Mouse (Mus musculus): ENCODE measurements around the gene Dhrs4. TPM values are rescaled to one million over a fixed set of nuclear protein-coding genes. Genes with fewer than 3 reads are reported as not detected.

Gene Dhrs4
- polyA plus RNA-seq, 1 experiment from 2014 or later, result 177 TPM

DNA sequence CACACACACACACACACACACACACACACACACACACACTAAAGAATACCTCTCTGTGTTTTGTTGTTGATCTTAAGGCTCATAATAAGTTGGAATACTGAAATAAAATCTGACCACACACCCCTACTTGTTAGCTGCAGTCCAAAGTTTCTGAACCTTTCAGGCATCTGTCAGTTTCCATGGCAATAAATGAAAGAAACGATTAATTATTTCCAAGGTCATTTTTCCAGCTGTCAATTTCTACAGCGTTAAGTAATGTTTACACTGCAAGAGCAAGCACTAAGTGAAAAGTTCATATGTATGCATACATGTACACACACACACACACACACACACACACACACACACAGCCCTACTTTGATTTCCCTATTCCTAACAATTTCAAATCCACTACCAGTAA lies 20.9 kb upstream of the Dhrs4 start:
- ATAC-seq, result no peak
- Histone ChIP-seq H3K4me2 (ENCODE audit: low read depth, low read length) (no peak overlapping the region), H3K9ac (replicated peaks) (no peak overlapping the region), H3K4me3 (ENCODE audit: low read depth, low read length) (no peak overlapping the region), H3K27ac (ENCODE audit: low read depth) (no peak overlapping the region), H3K36me3 (replicated peaks; ENCODE audit: insufficient read depth, low read length) (no peaks in the 10 kb centered on the region), H3K4me1 (ENCODE audit: insufficient read depth) (no peaks in the 10 kb centered on the region), H3K9me3 (ENCODE audit: low read length) (no peaks in the 10 kb centered on the region), H3K27me3 (ENCODE audit: insufficient read depth, low read length) (no peaks in the 10 kb centered on the region)
- DNase-seq, result no peak
- TF ChIP-seq CTCF (IDR thresholded peaks at IDR 0.05; ENCODE audit: low read depth) (no peak), EP300 (IDR thresholded peaks at IDR 0.05; ENCODE audit: low read depth) (no peak)
- WGBS (ENCODE audit: insufficient replicate concordance), result 75% methylated on average over 2 of the region's 2 CpGs

DNA sequence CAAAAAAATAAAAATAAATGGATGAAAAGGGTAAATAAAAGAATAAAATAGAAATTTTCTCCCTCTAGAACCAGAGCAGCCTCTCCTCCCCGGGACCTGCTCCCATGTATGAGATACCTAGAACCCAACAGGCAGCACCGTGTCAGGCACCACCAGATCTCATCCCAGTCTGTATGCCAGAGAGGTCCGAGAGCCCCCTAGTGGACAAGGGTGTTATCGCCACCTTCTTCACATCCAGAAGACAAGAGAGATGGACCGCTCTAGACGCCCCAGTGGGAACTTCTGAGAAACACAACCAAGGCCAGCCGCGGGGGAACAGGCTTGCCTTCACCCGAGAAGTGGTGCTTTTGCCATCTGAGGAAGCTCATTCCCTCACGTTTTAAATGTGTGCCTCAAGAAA lies 20.3 kb upstream of the Dhrs4 start:
- Histone ChIP-seq H3K4me1 (ENCODE audit: insufficient read depth) (no peaks in the 10 kb centered on the region), H3K4me2 (ENCODE audit: low read depth, low read length) (no peak overlapping the region), H3K4me3 (ENCODE audit: low read depth, low read length) (no peak overlapping the region), H3K9me3 (ENCODE audit: low read length) (no peaks in the 10 kb centered on the region), H3K36me3 (replicated peaks; ENCODE audit: insufficient read depth, low read length) (no peaks in the 10 kb centered on the region), H3K27ac (ENCODE audit: low read depth) (no peak overlapping the region), H3K9ac (replicated peaks) (no peak overlapping the region), H3K27me3 (ENCODE audit: insufficient read depth, low read length) (no peaks in the 10 kb centered on the region)
- WGBS (ENCODE audit: insufficient replicate concordance), result 11% methylated on average over 10 of the region's 10 CpGs
- ATAC-seq, result no peak
- peak; percentile 86 for TF ChIP-seq CTCF (IDR thresholded peaks at IDR 0.05; ENCODE audit: low read depth)
- no peak for TF ChIP-seq EP300 (IDR thresholded peaks at IDR 0.05; ENCODE audit: low read depth)
- DNase-seq, result peak; percentile 79

DNA sequence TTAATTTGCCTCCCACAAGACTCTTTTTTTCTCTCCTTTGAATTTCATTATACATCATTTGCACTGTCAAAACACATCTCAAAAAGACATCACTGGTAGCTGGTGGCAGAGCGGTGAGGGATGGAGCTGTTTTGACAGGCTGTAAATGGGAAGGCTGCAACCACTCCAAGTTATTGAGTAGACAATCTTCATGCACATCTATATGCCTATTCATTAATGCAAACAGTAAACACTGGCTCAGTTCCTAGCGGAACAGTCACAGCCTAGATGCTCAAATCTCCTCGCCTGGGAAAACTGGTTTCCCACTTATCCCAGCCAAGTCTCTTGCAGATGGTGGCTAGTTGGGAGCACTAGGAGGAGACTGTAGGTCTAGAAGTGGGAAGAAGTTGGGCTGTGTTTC lies 19.8 kb upstream of the Dhrs4 start:
- no peak overlapping the region for H3K27ac ChIP-seq (ENCODE audit: low read depth)
- TF ChIP-seq EP300 (IDR thresholded peaks at IDR 0.05; ENCODE audit: low read depth), result no peak
- no peak for TF ChIP-seq CTCF (IDR thresholded peaks at IDR 0.05; ENCODE audit: low read depth)
- 78% methylated on average over 3 of the region's 3 CpGs for WGBS (ENCODE audit: insufficient replicate concordance)
- ATAC-seq, result no peak
- no peak for DNase-seq
- no peaks in the 10 kb centered on the region for H3K9me3 ChIP-seq (ENCODE audit: low read length)
- no peaks in the 10 kb centered on the region for H3K4me1 ChIP-seq (ENCODE audit: insufficient read depth)
- H3K27me3 ChIP-seq (ENCODE audit: insufficient read depth, low read length), result no peaks in the 10 kb centered on the region
- no peak overlapping the region for H3K4me3 ChIP-seq (ENCODE audit: low read depth, low read length)
- H3K9ac ChIP-seq (replicated peaks), result no peak overlapping the region
- H3K36me3 ChIP-seq (replicated peaks; ENCODE audit: insufficient read depth, low read length), result no peaks in the 10 kb centered on the region
- H3K4me2 ChIP-seq (ENCODE audit: low read depth, low read length), result no peak overlapping the region

DNA sequence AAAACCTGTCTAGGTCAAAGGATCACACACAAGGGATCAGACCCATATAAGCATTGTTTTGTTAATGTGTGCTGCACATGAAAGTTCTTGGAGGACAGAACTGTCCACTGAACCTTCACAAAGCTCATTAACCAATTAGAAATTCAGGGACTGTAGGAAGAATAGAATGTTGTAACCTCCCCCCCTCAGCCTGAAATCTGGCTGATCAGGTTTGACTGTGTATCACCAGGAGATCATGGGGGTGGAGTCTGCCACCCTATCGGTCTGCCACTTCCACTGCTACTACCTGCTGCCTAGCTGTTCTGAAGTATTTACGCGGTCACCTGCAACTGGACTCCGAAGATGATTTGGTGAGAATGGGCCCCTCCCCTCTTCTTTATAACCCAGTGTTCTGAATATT lies 18.8 kb upstream of the Dhrs4 start:
- DNase-seq, result no peak
- Histone ChIP-seq H3K4me1 (ENCODE audit: insufficient read depth) (no peaks in the 10 kb centered on the region), H3K4me3 (ENCODE audit: low read depth, low read length) (no peak overlapping the region), H3K36me3 (replicated peaks; ENCODE audit: insufficient read depth, low read length) (no peaks in the 10 kb centered on the region), H3K9ac (replicated peaks) (no peak overlapping the region), H3K4me2 (ENCODE audit: low read depth, low read length) (no peak overlapping the region), H3K27ac (ENCODE audit: low read depth) (no peak overlapping the region), H3K27me3 (ENCODE audit: insufficient read depth, low read length) (no peaks in the 10 kb centered on the region), H3K9me3 (ENCODE audit: low read length) (no peaks in the 10 kb centered on the region)
- TF ChIP-seq CTCF (IDR thresholded peaks at IDR 0.05; ENCODE audit: low read depth), result no peak
- no peak for TF ChIP-seq EP300 (IDR thresholded peaks at IDR 0.05; ENCODE audit: low read depth)
- 72% methylated on average over 4 of the region's 4 CpGs for whole genome bisulfite sequencing (ENCODE audit: insufficient replicate concordance)
- no peak for ATAC-seq

GRCm38 (mm10) chr14:55460297-55460696 lies 18.3 kb upstream of the Dhrs4 start:
- WGBS (ENCODE audit: insufficient replicate concordance), result 74% methylated on average over 10 of the region's 10 CpGs
- Histone ChIP-seq H3K9ac (replicated peaks) (no peak overlapping the region), H3K4me2 (ENCODE audit: low read depth, low read length) (no peak overlapping the region), H3K9me3 (ENCODE audit: low read length) (no peaks in the 10 kb centered on the region), H3K4me1 (ENCODE audit: insufficient read depth) (no peaks in the 10 kb centered on the region), H3K27me3 (ENCODE audit: insufficient read depth, low read length) (no peaks in the 10 kb centered on the region), H3K27ac (ENCODE audit: low read depth) (no peak overlapping the region), H3K36me3 (replicated peaks; ENCODE audit: insufficient read depth, low read length) (no peaks in the 10 kb centered on the region), H3K4me3 (ENCODE audit: low read depth, low read length) (no peak overlapping the region)
- no peak for ATAC-seq
- no peak for TF ChIP-seq CTCF (IDR thresholded peaks at IDR 0.05; ENCODE audit: low read depth)
- no peak for TF ChIP-seq EP300 (IDR thresholded peaks at IDR 0.05; ENCODE audit: low read depth)
- DNase-seq, result no peak

- TF ChIP-seq EP300 (IDR thresholded peaks at IDR 0.05; ENCODE audit: low read depth), result no peak
- no peak for TF ChIP-seq CTCF (IDR thresholded peaks at IDR 0.05; ENCODE audit: low read depth)
- no peaks in the 10 kb centered on the region for H3K9me3 ChIP-seq (ENCODE audit: low read length)
- WGBS (ENCODE audit: insufficient replicate concordance), result 45% methylated on average over 4 of the region's 4 CpGs
- no peaks in the 10 kb centered on the region for H3K27me3 ChIP-seq (ENCODE audit: insufficient read depth, low read length)
- no peak overlapping the region for H3K4me2 ChIP-seq (ENCODE audit: low read depth, low read length)
- DNase-seq (no peak), ATAC-seq (no peak)
- no peak overlapping the region for H3K4me3 ChIP-seq (ENCODE audit: low read depth, low read length)
- H3K36me3 ChIP-seq (replicated peaks; ENCODE audit: insufficient read depth, low read length), result no peaks in the 10 kb centered on the region
- H3K9ac ChIP-seq (replicated peaks), result no peak overlapping the region
- no peaks in the 10 kb centered on the region; the same call in 1 of the 2 replicates for H3K4me1 ChIP-seq (ENCODE audit: insufficient read depth)
- no peak overlapping the region for H3K27ac ChIP-seq (ENCODE audit: low read depth)
Observed at GRCm38 (mm10) chr14:55461757-55462156, 16.8 kb upstream of the Dhrs4 start.

DNA sequence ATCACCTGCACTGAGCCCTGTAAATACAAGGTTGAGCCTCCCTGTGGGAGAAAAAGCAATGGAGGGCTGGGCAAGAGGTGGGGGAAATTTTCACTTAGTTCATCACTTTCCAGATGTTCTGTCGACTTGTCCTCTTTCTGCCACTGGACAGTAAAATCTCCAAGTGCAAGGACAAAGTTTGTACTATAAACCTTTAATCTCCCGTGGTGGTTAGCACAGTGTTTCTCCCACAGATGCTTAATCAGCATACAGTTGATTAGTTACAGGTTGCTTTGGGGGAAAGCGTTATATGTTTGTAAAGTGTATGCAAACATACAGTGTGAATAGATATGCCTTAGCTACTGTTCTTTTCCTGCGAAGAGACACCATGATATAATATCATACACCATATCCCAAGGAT lies 12.1 kb upstream of the Dhrs4 start:
- Histone ChIP-seq H3K27me3 (ENCODE audit: insufficient read depth, low read length) (no peaks in the 10 kb centered on the region), H3K9me3 (ENCODE audit: low read length) (no peaks in the 10 kb centered on the region)

More for the DNA sequence above, 12.1 kb upstream of the Dhrs4 start:
- no peak overlapping the region for H3K4me3 ChIP-seq (ENCODE audit: low read depth, low read length)
- no peak for DNase-seq
- no peak for ATAC-seq
- no peaks in the 10 kb centered on the region for H3K36me3 ChIP-seq (replicated peaks; ENCODE audit: insufficient read depth, low read length)
- peaks cover 15% of the 10 kb centered on the region for H3K4me1 ChIP-seq (ENCODE audit: insufficient read depth)
- H3K4me2 ChIP-seq (ENCODE audit: low read depth, low read length), result no peak overlapping the region
- TF ChIP-seq CTCF (IDR thresholded peaks at IDR 0.05; ENCODE audit: low read depth), result no peak
- TF ChIP-seq EP300 (IDR thresholded peaks at IDR 0.05; ENCODE audit: low read depth), result no peak
- WGBS (ENCODE audit: insufficient replicate concordance), result 53% methylated on average over 4 of the region's 4 CpGs
- H3K27ac ChIP-seq (ENCODE audit: low read depth), result no peak overlapping the region
- no peak overlapping the region for H3K9ac ChIP-seq (replicated peaks)

Data from liver, postnatal 0 days (tissue).